Mouse (Mus musculus): ENCODE data around the gene Gm20828.
"Not testable (repeated sequence)": the region's sequence is repeated elsewhere in the genome, so short reads cannot be mapped to it uniquely, and the experiment has no call there.

Gene Gm20828

GRCm38 (mm10) chrY:11199274-11199673 is at the start of gene Gm20828:
Gene Gm20828, minus strand, starts transcription at chrY:11199374.
- in situ Hi-C loops (cut with MboI, MseI) = not testable (repeated sequence)

All from T-helper 17 cell (primary cell).